24 mouse cellular contexts compared by ENCODE assay signal in genomic region chr2:20672281-20672680, GRCm38 (mm10).
"Had no signal": no experiment of that assay in that cellular context is flagged by ENCODE, and none has a peak within 500 bp of the region (broad histone marks: within the 10 kb centered on the region; RNA-seq: fewer than 3 reads in every experiment).

No protein-coding gene starts in this region.

- H3K4me1 ChIP-seq: hindbrain, embryonic 10.5 days; hindbrain, embryonic 12.5 days; intestine, embryonic 15.5 days; liver, embryonic 12.5 days had no signal

- H3K4me3 ChIP-seq: gastrocnemius, adult 2 months; heart, adult 2 months; hindbrain, embryonic 10.5 days; hindbrain, embryonic 12.5 days; intestine, embryonic 15.5 days; layer of hippocampus, adult 2 months; left cerebral cortex, adult 2 months; limb, embryonic 10.5 days; limb, embryonic 12.5 days; liver, embryonic 12.5 days had no signal

- H3K9ac ChIP-seq: hindbrain, embryonic 12.5 days; hindbrain, embryonic 14.5 days; intestine, embryonic 15.5 days; limb, embryonic 12.5 days; liver, embryonic 12.5 days had no signal

- DNase-seq: gastrocnemius, adult 2 months; gastrocnemius, postnatal 10 days; gastrocnemius, postnatal 25 days; heart, adult 2 months; heart, postnatal 10 days; heart, postnatal 4 days; kidney, adult 18-20 months; kidney, adult 8-10 months; kidney, postnatal 10 days; kidney, postnatal 25 days; kidney, postnatal 4 days; liver had no signal

- H3K27me3 ChIP-seq: hindbrain, embryonic 12.5 days; intestine, embryonic 15.5 days; limb, embryonic 12.5 days; liver, embryonic 12.5 days had no signal

- H3K36me3 ChIP-seq: hindbrain, embryonic 10.5 days; hindbrain, embryonic 12.5 days; intestine, embryonic 15.5 days; limb, embryonic 10.5 days; limb, embryonic 12.5 days; liver, embryonic 12.5 days had no signal

- H3K4me2 ChIP-seq: heart, embryonic 11.5 days; hindbrain, embryonic 12.5 days; hindbrain, embryonic 14.5 days; intestine, embryonic 15.5 days; limb, embryonic 12.5 days; liver, embryonic 12.5 days had no signal

- ATAC-seq: inflammation-experienced regulatory T-cells, adult 6 months; intestine, postnatal 0 days; liver, embryonic 12.5 days had no signal

- H3K27ac ChIP-seq: gastrocnemius, adult 2 months; heart, adult 2 months; hindbrain, embryonic 10.5 days; hindbrain, embryonic 12.5 days; hindbrain, embryonic 14.5 days; intestine, embryonic 15.5 days; layer of hippocampus, adult 2 months; left cerebral cortex, adult 2 months; limb, embryonic 10.5 days; limb, embryonic 12.5 days; liver, embryonic 12.5 days had no signal

- H3K9me3 ChIP-seq: hindbrain, embryonic 10.5 days; hindbrain, embryonic 12.5 days; intestine, embryonic 15.5 days; limb, embryonic 10.5 days; liver, embryonic 12.5 days had no signal
